Mouse (Mus musculus): Measurements from ENCODE around the gene Pp2d1.
"Not testable (repeated sequence)": the region's sequence is repeated elsewhere in the genome, so short reads cannot be mapped to it uniquely, and the experiment has no call there.

Gene Pp2d1

GRCm38 (mm10) chr17:53539351-53539750 is at the start of gene Pp2d1:
Pp2d1 (minus strand) TSS chr17:53539451.
- DNase-seq (ENCODE audit: low read depth, low spot score), result not testable (repeated sequence)

- no peak for DNase-seq (ENCODE audit: low read depth, low spot score)
These were observed 49.0 kb upstream of the Pp2d1 start for GRCm38 (mm10) chr17:53588097-53588855.

GRCm38 (mm10) chr17:53587074-53587851 is 48.0 kb upstream of the Pp2d1 start:
- no peak for DNase-seq (ENCODE audit: low read depth, low spot score)

GRCm38 (mm10) chr17:53583846-53584579 is 44.8 kb upstream of the Pp2d1 start:
- no peak for DNase-seq (ENCODE audit: low read depth, low spot score)

- DNase-seq (ENCODE audit: low read depth, low spot score), result no peak
These were observed 43.6 kb upstream of the Pp2d1 start for GRCm38 (mm10) chr17:53582805-53583204.

GRCm38 (mm10) chr17:53582026-53582585 is 42.9 kb upstream of the Pp2d1 start:
- DNase-seq (ENCODE audit: low read depth, low spot score), result no peak

GRCm38 (mm10) chr17:53580237-53580636 is 41.0 kb upstream of the Pp2d1 start:
- DNase-seq (ENCODE audit: low read depth, low spot score), result no peak

GRCm38 (mm10) chr17:53579612-53580011 is 40.4 kb upstream of the Pp2d1 start:
- DNase-seq (ENCODE audit: low read depth, low spot score), result no peak

GRCm38 (mm10) chr17:53578776-53579175 is 39.5 kb upstream of the Pp2d1 start:
- DNase-seq (ENCODE audit: low read depth, low spot score), result peak; percentile 51

GRCm38 (mm10) chr17:53578249-53578648 is 39.0 kb upstream of the Pp2d1 start:
- no peak for DNase-seq (ENCODE audit: low read depth, low spot score)

GRCm38 (mm10) chr17:53577754-53578153 is 38.5 kb upstream of the Pp2d1 start:
- DNase-seq (ENCODE audit: low read depth, low spot score), result no peak

GRCm38 (mm10) chr17:53577151-53577550 is 37.9 kb upstream of the Pp2d1 start:
- no peak for DNase-seq (ENCODE audit: low read depth, low spot score)

GRCm38 (mm10) chr17:53573019-53573556 is 33.8 kb upstream of the Pp2d1 start:
- no peak for DNase-seq (ENCODE audit: low read depth, low spot score)

- not testable (repeated sequence) for DNase-seq (ENCODE audit: low read depth, low spot score)
These were observed 31.7 kb upstream of the Pp2d1 start for GRCm38 (mm10) chr17:53570932-53571331.

- DNase-seq (ENCODE audit: low read depth, low spot score), result peak; percentile 47
These were observed 31.2 kb upstream of the Pp2d1 start for GRCm38 (mm10) chr17:53570361-53570875.

- peak; percentile 84 for DNase-seq (ENCODE audit: low read depth, low spot score)
These were observed 30.6 kb upstream of the Pp2d1 start for GRCm38 (mm10) chr17:53569829-53570228.

GRCm38 (mm10) chr17:53568734-53569386 is 29.6 kb upstream of the Pp2d1 start:
- DNase-seq (ENCODE audit: low read depth, low spot score), result peak; percentile 64

- peak; percentile 95 for DNase-seq (ENCODE audit: low read depth, low spot score)
These were observed 28.9 kb upstream of the Pp2d1 start for GRCm38 (mm10) chr17:53568118-53568517.

GRCm38 (mm10) chr17:53567346-53568101 is 28.3 kb upstream of the Pp2d1 start:
- peak; percentile 82 for DNase-seq (ENCODE audit: low read depth, low spot score)

GRCm38 (mm10) chr17:53566919-53567345 is 27.7 kb upstream of the Pp2d1 start:
- DNase-seq (ENCODE audit: low read depth, low spot score), result peak; percentile 87

Measured in A20 (cell line).